Mouse (Mus musculus): ENCODE results near the gene Cpn1. TPM values are rescaled to one million over a fixed set of nuclear protein-coding genes. Genes with fewer than 3 reads are reported as not detected.

The Cpn1 gene
- polyA plus RNA-seq, 1 experiment from 2014 or later = not detected

DNA sequence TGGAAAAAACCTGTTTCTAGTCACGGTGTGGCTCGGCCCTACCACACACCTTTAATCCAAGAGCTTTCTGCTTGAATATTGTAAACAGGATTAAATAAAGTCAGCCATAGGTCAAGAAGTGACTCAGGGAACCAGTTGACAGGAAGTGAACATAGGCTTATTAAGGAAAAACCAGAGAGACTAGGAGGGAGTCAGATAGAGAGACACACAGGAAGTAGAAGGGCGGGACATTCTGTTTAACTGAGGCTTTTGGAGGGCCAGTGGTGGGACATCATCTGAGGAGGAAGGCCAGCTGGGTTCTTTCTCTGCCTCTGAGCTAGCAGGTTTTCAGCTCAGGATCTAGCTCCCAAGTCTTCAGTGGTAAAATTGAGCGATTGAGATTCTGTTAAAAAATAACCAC, 66.5 kb downstream of the Cpn1 start:
- Histone ChIP-seq H3K4me1 (peaks cover 13% of the 10 kb centered on the region), H3K27me3 (peaks cover 9% of the 10 kb centered on the region; the same call in 1 of the 2 replicates), H3K36me3 (peaks cover 6% of the 10 kb centered on the region; the same call in 1 of the 2 replicates), H3K9me3 (no peaks in the 10 kb centered on the region), H3K27ac (no peak overlapping the region), H3K4me3 (no peak overlapping the region), H3K9ac (no peak overlapping the region), H3K4me2 (no peak overlapping the region)
- 83% methylated on average over 4 of the region's 4 CpGs for WGBS
- ATAC-seq (ENCODE audit: insufficient number of reproducible peaks, insufficient read depth, low FRiP score, low TSS enrichment, low read depth) = no peak

GRCm38 (mm10) chr19:43918834-43919233, 67.5 kb downstream of the Cpn1 start:
- ATAC-seq (ENCODE audit: insufficient number of reproducible peaks, insufficient read depth, low FRiP score, low TSS enrichment, low read depth) = no peak
- Histone ChIP-seq H3K27me3 (peaks cover 9% of the 10 kb centered on the region; the same call in 1 of the 2 replicates), H3K4me1 (peaks cover 13% of the 10 kb centered on the region), H3K4me2 (no peak overlapping the region), H3K36me3 (peaks cover 6% of the 10 kb centered on the region; the same call in 1 of the 2 replicates), H3K9ac (no peak overlapping the region), H3K4me3 (no peak overlapping the region), H3K9me3 (no peaks in the 10 kb centered on the region), H3K27ac (no peak overlapping the region)
- WGBS = 85% methylated on average over 3 of the region's 3 CpGs

- no peaks in the 10 kb centered on the region for H3K36me3 ChIP-seq
- no peak for ATAC-seq (ENCODE audit: insufficient number of reproducible peaks, insufficient read depth, low FRiP score, low TSS enrichment, low read depth)
- peaks cover 17% of the 10 kb centered on the region for H3K4me1 ChIP-seq
- H3K27ac ChIP-seq = no peak overlapping the region
- H3K4me2 ChIP-seq = no peak overlapping the region
- peaks cover 9% of the 10 kb centered on the region; the same call in 1 of the 2 replicates for H3K27me3 ChIP-seq
- H3K4me3 ChIP-seq = no peak overlapping the region
- WGBS = 78% methylated on average over 6 of the region's 6 CpGs
- no peak overlapping the region for H3K9ac ChIP-seq
- no peaks in the 10 kb centered on the region for H3K9me3 ChIP-seq
Measured at GRCm38 (mm10) chr19:43917763-43918162, 68.6 kb downstream of the Cpn1 start.

DNA sequence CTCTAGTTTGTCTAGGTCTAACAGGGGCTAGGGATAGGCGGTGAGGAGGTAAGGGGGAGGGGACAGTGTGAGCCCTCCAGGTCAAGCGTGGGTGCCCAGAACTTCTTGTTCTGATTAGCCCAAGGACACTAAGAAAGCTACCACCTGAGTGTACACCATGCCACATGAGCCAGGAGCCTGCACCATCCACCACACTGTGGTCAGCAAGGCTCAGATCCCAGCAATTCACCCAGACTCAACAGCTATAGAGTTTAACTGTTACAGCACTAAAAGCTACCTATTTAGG, 69.0 kb downstream of the Cpn1 start:
- 67% methylated on average over 2 of the region's 2 CpGs for WGBS
- ATAC-seq (ENCODE audit: insufficient number of reproducible peaks, insufficient read depth, low FRiP score, low TSS enrichment, low read depth) = no peak

DNA sequence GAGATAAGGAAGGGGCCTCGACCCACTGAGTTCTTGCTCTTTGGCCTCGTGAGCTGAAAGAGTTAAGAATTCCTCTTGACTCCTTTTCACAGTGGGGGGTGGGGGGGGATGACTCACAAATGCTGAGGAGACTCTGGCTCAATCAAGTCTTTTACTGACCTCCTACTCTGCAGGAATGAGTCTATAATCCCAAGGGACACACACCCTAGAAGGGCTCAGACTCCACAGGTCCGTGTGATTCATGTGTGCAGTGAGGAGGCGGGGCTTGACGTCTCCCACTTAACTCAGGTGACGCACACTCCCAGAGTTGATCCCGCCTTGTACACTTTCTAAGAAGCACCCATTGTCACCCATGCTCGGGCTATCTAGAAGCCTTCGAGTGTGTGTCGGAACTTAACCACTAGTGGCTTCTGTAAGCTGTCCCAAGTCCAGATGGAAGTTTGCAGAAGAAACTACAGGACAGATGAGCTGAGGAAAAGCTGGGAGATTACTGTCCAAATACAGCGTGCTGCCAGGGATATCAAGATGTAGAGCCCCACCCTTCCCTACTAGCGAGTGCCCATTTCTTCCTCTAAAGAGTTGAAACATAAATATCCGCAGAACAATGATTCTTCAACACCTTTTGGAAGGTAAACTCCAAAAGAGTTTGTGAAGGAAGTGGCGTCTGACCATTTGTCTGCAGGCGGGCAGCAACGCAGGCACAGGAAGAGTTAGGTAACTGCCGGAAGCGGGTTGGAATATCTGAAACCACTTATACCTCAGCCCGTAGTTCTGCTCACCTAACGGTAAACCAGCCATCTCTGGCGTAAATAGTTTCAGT, 69.6 kb downstream of the Cpn1 start:
- Histone ChIP-seq H3K4me1 (peaks cover 17% of the 10 kb centered on the region), H3K4me2 (no peak overlapping the region), H3K27me3 (peaks cover 9% of the 10 kb centered on the region; the same call in 1 of the 2 replicates), H3K36me3 (0 out of 2 replicates have a peak, but pooled peaks cover 1% of the 10 kb centered on the region), H3K9me3 (no peaks in the 10 kb centered on the region), H3K27ac (no peak overlapping the region), H3K9ac (no peak overlapping the region), H3K4me3 (no peak overlapping the region)
- WGBS = 69% methylated on average over 21 of the region's 21 CpGs
- no peak for ATAC-seq (ENCODE audit: insufficient number of reproducible peaks, insufficient read depth, low FRiP score, low TSS enrichment, low read depth)

More for the DNA sequence above, 69.0 kb downstream of the Cpn1 start:
- Histone ChIP-seq H3K27me3 (peaks cover 9% of the 10 kb centered on the region; the same call in 1 of the 2 replicates), H3K27ac (no peak overlapping the region), H3K4me1 (peaks cover 17% of the 10 kb centered on the region), H3K4me3 (no peak overlapping the region), H3K36me3 (no peaks in the 10 kb centered on the region), H3K4me2 (no peak overlapping the region), H3K9me3 (no peaks in the 10 kb centered on the region), H3K9ac (no peak overlapping the region)

DNA sequence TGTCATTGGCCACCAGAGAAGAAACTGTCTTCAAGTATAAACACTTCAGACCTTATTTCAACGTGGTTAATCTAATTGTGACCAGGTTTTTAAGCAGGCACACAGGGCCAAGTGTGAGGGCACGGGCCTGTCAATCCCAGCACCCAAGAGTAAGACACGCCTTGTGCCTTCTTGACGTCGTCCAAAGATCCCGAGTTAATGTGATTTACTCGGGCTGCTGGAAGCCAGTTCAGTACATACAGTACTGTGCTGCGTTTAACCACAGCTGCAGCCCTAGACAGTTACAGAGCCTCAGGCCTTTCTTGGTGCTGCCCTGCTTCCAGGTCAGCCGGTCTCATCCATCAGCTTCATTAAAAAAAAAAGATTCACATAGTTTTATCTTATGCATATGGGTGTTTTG, 70.9 kb downstream of the Cpn1 start:
- H3K4me3 ChIP-seq = no peak overlapping the region
- no peaks in the 10 kb centered on the region for H3K9me3 ChIP-seq
- WGBS = 50% methylated on average over 9 of the region's 9 CpGs
- peaks cover 10% of the 10 kb centered on the region for H3K4me1 ChIP-seq
- no peak overlapping the region for H3K9ac ChIP-seq
- H3K36me3 ChIP-seq = peaks cover 12% of the 10 kb centered on the region
- H3K4me2 ChIP-seq = no peak overlapping the region
- H3K27me3 ChIP-seq = peaks cover under 1% of the 10 kb centered on the region; the same call in 1 of the 2 replicates
- no peak overlapping the region for H3K27ac ChIP-seq
- no peak for ATAC-seq (ENCODE audit: insufficient number of reproducible peaks, insufficient read depth, low FRiP score, low TSS enrichment, low read depth)

DNA sequence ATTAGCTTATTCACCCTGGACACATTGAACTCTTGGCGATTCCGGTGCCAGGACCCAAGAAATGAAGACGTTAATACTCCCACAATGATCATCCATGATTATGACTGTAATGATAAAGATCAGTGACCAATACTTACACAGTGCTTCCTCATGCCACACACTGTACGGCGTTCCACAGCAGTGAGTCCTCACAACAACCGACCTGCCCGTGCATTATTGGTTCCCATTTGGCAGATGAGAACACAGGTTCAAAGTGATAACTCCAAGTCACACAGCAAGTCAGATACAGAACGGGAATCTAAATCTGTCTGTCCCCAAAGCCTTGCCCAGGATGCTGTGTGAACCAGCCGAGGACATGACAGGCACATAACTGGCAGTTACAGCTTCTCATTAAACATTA, 71.4 kb downstream of the Cpn1 start:
- H3K9me3 ChIP-seq = no peaks in the 10 kb centered on the region
- no peak for ATAC-seq (ENCODE audit: insufficient number of reproducible peaks, insufficient read depth, low FRiP score, low TSS enrichment, low read depth)
- H3K36me3 ChIP-seq = peaks cover 15% of the 10 kb centered on the region
- H3K4me1 ChIP-seq = peaks cover 9% of the 10 kb centered on the region; the same call in 1 of the 2 replicates
- no peak overlapping the region for H3K9ac ChIP-seq
- WGBS = 87% methylated on average over 9 of the region's 9 CpGs
- H3K4me2 ChIP-seq = no peak overlapping the region
- H3K27ac ChIP-seq = no peak overlapping the region
- no peaks in the 10 kb centered on the region for H3K27me3 ChIP-seq
- H3K4me3 ChIP-seq = no peak overlapping the region

- H3K4me1 ChIP-seq = peaks cover 9% of the 10 kb centered on the region; the same call in 1 of the 2 replicates
- WGBS = 80% methylated on average over 4 of the region's 4 CpGs
- H3K36me3 ChIP-seq = peaks cover 31% of the 10 kb centered on the region
- H3K9ac ChIP-seq = no peak overlapping the region
- ATAC-seq (ENCODE audit: insufficient number of reproducible peaks, insufficient read depth, low FRiP score, low TSS enrichment, low read depth) = no peak
- H3K4me3 ChIP-seq = no peak overlapping the region
- H3K27me3 ChIP-seq = no peaks in the 10 kb centered on the region
- no peak overlapping the region for H3K27ac ChIP-seq
- H3K4me2 ChIP-seq = no peak overlapping the region
- H3K9me3 ChIP-seq = no peaks in the 10 kb centered on the region
Measured at GRCm38 (mm10) chr19:43912775-43913486, 73.4 kb downstream of the Cpn1 start.

- Histone ChIP-seq H3K27ac (no peak overlapping the region), H3K9me3 (no peaks in the 10 kb centered on the region), H3K36me3 (peaks cover 47% of the 10 kb centered on the region), H3K4me1 (no peaks in the 10 kb centered on the region), H3K9ac (no peak overlapping the region), H3K4me3 (no peak overlapping the region), H3K27me3 (no peaks in the 10 kb centered on the region), H3K4me2 (no peak overlapping the region)
- 94% methylated on average over 7 of the region's 7 CpGs for WGBS
- no peak for ATAC-seq (ENCODE audit: insufficient number of reproducible peaks, insufficient read depth, low FRiP score, low TSS enrichment, low read depth)
Measured at GRCm38 (mm10) chr19:43906492-43906891, 79.9 kb downstream of the Cpn1 start.

Other genes with a start within 250 kb of the Cpn1 start
- 12.4 and 13.4 TPM in 2 replicates for gene Cutc, start 233.6 kb downstream of the Cpn1 start, polyA plus RNA-seq (2015; fragmentation: Nextera tagmentation; extraction: Ambion mirVana)
- gene Cox15, start 233.6 kb downstream of the Cpn1 start, polyA plus RNA-seq (2015; fragmentation: Nextera tagmentation; extraction: Ambion mirVana) = 12.5 and 14.4 TPM in 2 replicates
- gene Abcc2, start 204.4 kb downstream of the Cpn1 start, polyA plus RNA-seq (2015; fragmentation: Nextera tagmentation; extraction: Ambion mirVana) = 0.08 and 0.28 TPM in 2 replicates
- gene Dnmbp, start 46.4 kb downstream of the Cpn1 start, polyA plus RNA-seq (2015; fragmentation: Nextera tagmentation; extraction: Ambion mirVana) = 19.9 and 20.5 TPM in 2 replicates
- gene Cyp2c23, start 42.7 kb upstream of the Cpn1 start, polyA plus RNA-seq (2015; fragmentation: Nextera tagmentation; extraction: Ambion mirVana) = 0.40 TPM in 1 of 2 replicates, not detected in the other
- 31.3 and 31.4 TPM in 2 replicates for gene Erlin1, start 83.2 kb upstream of the Cpn1 start, polyA plus RNA-seq (2015; fragmentation: Nextera tagmentation; extraction: Ambion mirVana)
- gene Chuk, start 120.9 kb upstream of the Cpn1 start, polyA plus RNA-seq (2015; fragmentation: Nextera tagmentation; extraction: Ambion mirVana) = 49.9 and 54.3 TPM in 2 replicates
- gene Cwf19l1, start 149.3 kb upstream of the Cpn1 start, polyA plus RNA-seq (2015; fragmentation: Nextera tagmentation; extraction: Ambion mirVana) = 34.1 and 43.6 TPM in 2 replicates
- gene Bloc1s2, start 159.9 kb upstream of the Cpn1 start, polyA plus RNA-seq (2015; fragmentation: Nextera tagmentation; extraction: Ambion mirVana) = 93.7 and 98.7 TPM in 2 replicates
- not detected in 2 replicates for gene Pkd2l1, start 205.9 kb upstream of the Cpn1 start, polyA plus RNA-seq (2015; fragmentation: Nextera tagmentation; extraction: Ambion mirVana)
- gene Scd3, start 216.7 kb upstream of the Cpn1 start, polyA plus RNA-seq (2015; fragmentation: Nextera tagmentation; extraction: Ambion mirVana) = 0.22 TPM in 1 of 2 replicates, not detected in the other

All from embryonic facial prominence, embryonic 13.5 days (tissue).